Mouse (Mus musculus) heart, embryonic 11.5 days (tissue): ENCODE results near the gene Itga2. TPM values are rescaled to one million over a fixed set of nuclear protein-coding genes. Genes with fewer than 3 reads are reported as not detected.
A peak's percentile ranks its signal among the peaks of the same experiment; 100 is the strongest.

Source experiments
- ATAC-seq: fragments of 200-750 bp; cut with Nextera tagmentation; replicated peaks from 2 replicates; pipeline ENCODE4 v1.8.0; 2017; ENCODE audit warnings: moderate library complexity; ENCODE audit not compliant: insufficient number of reproducible peaks, low FRiP score, low TSS enrichment
- H3K27ac ChIP-seq: fragments of 300-500 bp; sonication (generic); 2 replicates; pipeline ENCODE4 v1.5.1; 2014; ENCODE audit warnings: mild to moderate bottlenecking, low read depth, low read length
- H3K27me3 ChIP-seq: fragments of 300-500 bp; sonication (generic); 2 replicates; pipeline ENCODE4 v1.6.1; 2014; ENCODE audit warnings: mild to moderate bottlenecking, low read length, mixed read lengths; ENCODE audit not compliant: control insufficient read depth, insufficient read depth
- H3K36me3 ChIP-seq: fragments of 300-500 bp; sonication (generic); 2 replicates; pipeline ENCODE4 v1.6.1; 2014; ENCODE audit warnings: mild to moderate bottlenecking, low read length, moderate library complexity, mixed read lengths; ENCODE audit not compliant: control insufficient read depth, insufficient read depth
- H3K4me1 ChIP-seq: fragments of 300-500 bp; sonication (generic); 2 replicates; pipeline ENCODE4 v1.6.1; 2014; ENCODE audit warnings: low read length; ENCODE audit not compliant: control insufficient read depth, insufficient read depth
- H3K4me2 ChIP-seq: fragments of 300-500 bp; sonication (generic); 2 replicates; pipeline ENCODE4 v1.6.1; 2014; ENCODE audit warnings: mild to moderate bottlenecking, moderate library complexity
- H3K4me3 ChIP-seq: fragments of 300-500 bp; sonication (generic); 2 replicates; pipeline ENCODE4 v1.5.1; 2014; ENCODE audit warnings: low read depth, low read length
- H3K9ac ChIP-seq: fragments of 300-500 bp; sonication (generic); 2 replicates; pipeline ENCODE4 v1.6.1; 2014; ENCODE audit warnings: mild to moderate bottlenecking, low read depth, low read length, moderate library complexity
- H3K9me3 ChIP-seq: fragments of 300-500 bp; sonication (generic); replicated peaks from 2 replicates; pipeline ENCODE4 v1.6.1; 2016; ENCODE audit warnings: low read length; ENCODE audit not compliant: control insufficient read depth
- WGBS: fragments of 180-500 bp; shearing (Covaris S2); extraction: QIAGEN DNeasy Blood & Tissue Kit; methylation state at CpG from one replicate; pipeline ENCODE4 v1.1.7; 2014; ENCODE audit not compliant: insufficient replicate concordance; 5-methylcytosine and 5-hydroxymethylcytosine counted together
- polyA plus RNA-seq: library from polyadenylated mRNA; unstranded; fragments of >200 nt; fragmentation: Nextera tagmentation; extraction: Ambion mirVana; gene quantifications from 2 replicates; pipeline ENCODE4 v1.2.1, GENCODE M21; 2014

Itga2 gene
- polyA plus RNA-seq, 1 experiment from 2014 or later = 2.9 TPM

DNA sequence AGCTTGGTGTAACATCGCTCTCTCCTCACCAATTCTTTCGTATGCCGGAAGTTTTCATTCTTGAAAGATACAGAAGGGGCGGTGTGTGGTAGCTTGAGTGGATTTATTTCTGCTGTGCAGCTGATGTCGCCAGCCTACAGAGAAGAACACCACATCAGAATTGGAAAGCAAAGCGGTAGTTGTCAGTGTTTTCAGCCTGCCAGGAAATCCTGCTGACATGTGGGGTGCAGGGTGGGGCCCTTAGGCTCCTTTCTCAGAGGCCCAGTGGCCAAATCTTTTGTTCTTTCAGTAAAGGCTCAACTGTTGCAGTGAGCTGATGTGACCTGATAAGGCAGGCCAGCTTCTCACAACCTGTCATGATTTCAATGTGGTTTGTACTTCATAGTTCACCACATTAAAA lies 86.1 kb downstream of the Itga2 start:
- WGBS = 83% methylated on average over 6 of the region's 6 CpGs

GRCm38 (mm10) chr13:114843318-114843717 lies 88.6 kb downstream of the Itga2 start:
- Histone ChIP-seq H3K27me3 (no peaks in the 10 kb centered on the region), H3K4me3 (no peak overlapping the region), H3K9me3 (no peaks in the 10 kb centered on the region), H3K36me3 (no peaks in the 10 kb centered on the region), H3K27ac (no peak overlapping the region), H3K4me1 (0 out of 2 replicates have a peak, but pooled peaks cover 4% of the 10 kb centered on the region), H3K4me2 (no peak overlapping the region), H3K9ac (no peak overlapping the region)
- ATAC-seq = no peak
- WGBS = 0% methylated on average over 1 of the region's 1 CpGs

More for the DNA sequence above, 86.1 kb downstream of the Itga2 start:
- no peaks in the 10 kb centered on the region for H3K27me3 ChIP-seq
- no peak overlapping the region for H3K4me2 ChIP-seq
- H3K4me1 ChIP-seq = no peaks in the 10 kb centered on the region
- H3K9ac ChIP-seq = no peak overlapping the region
- H3K27ac ChIP-seq = no peak overlapping the region
- H3K9me3 ChIP-seq = no peaks in the 10 kb centered on the region
- H3K36me3 ChIP-seq = no peaks in the 10 kb centered on the region
- H3K4me3 ChIP-seq = no peak overlapping the region
- no peak for ATAC-seq

- Histone ChIP-seq H3K27me3 (no peaks in the 10 kb centered on the region), H3K9ac (no peak overlapping the region), H3K4me2 (no peak overlapping the region), H3K9me3 (no peaks in the 10 kb centered on the region), H3K36me3 (no peaks in the 10 kb centered on the region), H3K4me3 (no peak overlapping the region), H3K4me1 (0 out of 2 replicates have a peak, but pooled peaks cover 4% of the 10 kb centered on the region), H3K27ac (no peak overlapping the region)
- ATAC-seq = no peak
- 79% methylated on average over 4 of the region's 4 CpGs for WGBS
Observed at GRCm38 (mm10) chr13:114840545-114840944, 91.4 kb downstream of the Itga2 start.

DNA sequence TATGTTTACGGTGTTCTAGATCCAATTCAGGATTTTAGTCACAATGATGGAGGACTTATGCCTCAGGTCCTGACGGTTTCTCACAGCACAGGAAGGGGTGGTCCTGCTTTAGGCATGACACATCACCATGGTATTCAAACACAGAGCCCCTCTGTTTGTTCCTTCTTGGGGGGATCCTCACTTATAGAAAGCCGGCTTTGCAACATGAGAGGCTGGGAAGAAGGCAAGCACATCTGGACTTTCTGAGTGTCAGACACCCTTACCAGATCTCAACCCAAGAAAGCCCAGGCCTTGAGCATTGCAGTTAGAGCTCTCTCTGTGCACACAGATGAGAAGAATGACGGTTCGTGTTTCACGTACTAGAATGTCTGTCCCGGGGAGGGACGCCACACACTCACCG lies 92.8 kb downstream of the Itga2 start:
- Histone ChIP-seq H3K36me3 (no peaks in the 10 kb centered on the region), H3K4me2 (no peak overlapping the region), H3K4me1 (0 out of 2 replicates have a peak, but pooled peaks cover 4% of the 10 kb centered on the region), H3K27me3 (no peaks in the 10 kb centered on the region), H3K27ac (peak overlapping the region; percentile 12; the same call in 1 of the 2 replicates), H3K9me3 (no peaks in the 10 kb centered on the region), H3K9ac (no peak overlapping the region), H3K4me3 (no peak overlapping the region)
- no peak for ATAC-seq
- WGBS = 70% methylated on average over 9 of the region's 9 CpGs

GRCm38 (mm10) chr13:114838535-114838990 lies 93.3 kb downstream of the Itga2 start:
- H3K4me1 ChIP-seq = 0 out of 2 replicates have a peak, but pooled peaks cover 4% of the 10 kb centered on the region
- no peak overlapping the region for H3K4me3 ChIP-seq
- ATAC-seq = 0 out of 2 replicates have a peak, but pooled peaks have one; percentile 39
- no peak overlapping the region for H3K4me2 ChIP-seq
- H3K9ac ChIP-seq = no peak overlapping the region
- no peaks in the 10 kb centered on the region for H3K9me3 ChIP-seq
- WGBS = 45% methylated on average over 5 of the region's 5 CpGs
- H3K36me3 ChIP-seq = no peaks in the 10 kb centered on the region
- peak overlapping the region; percentile 8; the same call in 1 of the 2 replicates for H3K27ac ChIP-seq
- H3K27me3 ChIP-seq = no peaks in the 10 kb centered on the region

GRCm38 (mm10) chr13:114837061-114837460 lies 94.8 kb downstream of the Itga2 start:
- ATAC-seq = no peak
- no peak overlapping the region for H3K9ac ChIP-seq
- 74% methylated on average over 7 of the region's 7 CpGs for WGBS
- no peaks in the 10 kb centered on the region for H3K36me3 ChIP-seq
- H3K4me2 ChIP-seq = no peak overlapping the region
- H3K27ac ChIP-seq = no peak overlapping the region
- no peak overlapping the region for H3K4me3 ChIP-seq
- H3K27me3 ChIP-seq = no peaks in the 10 kb centered on the region
- 0 out of 2 replicates have a peak, but pooled peaks cover 4% of the 10 kb centered on the region for H3K4me1 ChIP-seq
- H3K9me3 ChIP-seq = no peaks in the 10 kb centered on the region

GRCm38 (mm10) chr13:114834580-114834979 lies 97.3 kb downstream of the Itga2 start:
- 0 out of 2 replicates have a peak, but pooled peaks cover 4% of the 10 kb centered on the region for H3K4me1 ChIP-seq
- H3K27ac ChIP-seq = no peak overlapping the region
- 59% methylated on average over 2 of the region's 2 CpGs for WGBS
- no peaks in the 10 kb centered on the region for H3K9me3 ChIP-seq
- no peak for ATAC-seq
- H3K9ac ChIP-seq = no peak overlapping the region
- H3K36me3 ChIP-seq = no peaks in the 10 kb centered on the region
- H3K27me3 ChIP-seq = no peaks in the 10 kb centered on the region
- H3K4me3 ChIP-seq = no peak overlapping the region
- H3K4me2 ChIP-seq = no peak overlapping the region

GRCm38 (mm10) chr13:114833351-114833750 lies 98.5 kb downstream of the Itga2 start:
- Histone ChIP-seq H3K9me3 (no peaks in the 10 kb centered on the region), H3K4me1 (no peaks in the 10 kb centered on the region), H3K4me2 (no peak overlapping the region), H3K9ac (no peak overlapping the region), H3K27ac (no peak overlapping the region), H3K27me3 (no peaks in the 10 kb centered on the region), H3K4me3 (no peak overlapping the region), H3K36me3 (no peaks in the 10 kb centered on the region)
- ATAC-seq = no peak
- 79% methylated on average over 4 of the region's 4 CpGs for WGBS

DNA sequence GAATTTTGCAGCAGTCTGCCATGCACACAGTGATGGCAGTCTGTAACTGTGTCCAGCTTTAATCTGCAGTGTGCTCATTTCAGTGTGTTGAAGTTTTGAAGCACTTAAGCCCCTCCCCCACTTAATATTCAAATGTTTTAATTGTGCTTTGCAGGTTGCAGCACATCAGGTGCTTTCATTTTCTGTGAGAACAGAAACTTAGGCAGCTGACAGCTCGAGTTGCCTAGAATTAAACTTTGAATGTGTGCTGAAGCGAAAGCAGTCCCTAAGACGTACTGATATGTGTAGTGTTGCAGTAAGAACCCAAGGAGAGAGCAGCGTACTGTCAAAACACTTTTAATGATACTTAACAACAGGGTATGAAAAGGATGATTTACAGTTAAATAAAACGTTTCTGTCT lies 99.1 kb downstream of the Itga2 start:
- no peaks in the 10 kb centered on the region for H3K4me1 ChIP-seq
- no peaks in the 10 kb centered on the region for H3K9me3 ChIP-seq
- WGBS = 66% methylated on average over 5 of the region's 5 CpGs
- no peak overlapping the region for H3K4me3 ChIP-seq
- H3K36me3 ChIP-seq = no peaks in the 10 kb centered on the region
- no peaks in the 10 kb centered on the region for H3K27me3 ChIP-seq
- H3K4me2 ChIP-seq = no peak overlapping the region
- no peak overlapping the region for H3K9ac ChIP-seq
- H3K27ac ChIP-seq = no peak overlapping the region
- ATAC-seq = no peak
